In the genomic region with DNA sequence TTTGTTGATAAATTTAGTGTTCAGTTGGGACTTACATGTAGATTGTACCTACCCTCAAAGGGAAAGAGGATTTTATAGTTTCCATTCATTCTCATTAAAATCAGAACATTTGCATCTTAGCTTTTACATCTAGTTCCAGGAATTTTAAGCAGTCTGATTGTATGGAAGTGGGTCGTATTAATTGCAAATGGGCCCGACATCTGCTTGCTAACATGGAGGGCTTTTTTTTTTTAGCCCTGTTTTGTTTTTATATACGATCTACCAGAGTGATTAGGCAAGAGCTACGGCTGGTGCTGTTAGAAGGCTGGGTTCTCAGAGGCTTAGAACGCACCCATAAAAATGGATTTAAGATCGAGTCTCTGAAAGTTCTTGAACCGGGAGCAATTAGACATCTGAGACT, we compare ENCODE assay signal across 20 mouse cellular contexts.
"Had no signal": no experiment of that assay in that cellular context is flagged by ENCODE, and none has a peak within 500 bp of the region (broad histone marks: within the 10 kb centered on the region; RNA-seq: fewer than 3 reads in every experiment).

No protein-coding gene starts in this region.

- ATAC-seq: liver, postnatal 0 days; lung, postnatal 0 days; midbrain, embryonic 15.5 days had no signal

- H3K36me3 ChIP-seq: limb, embryonic 12.5 days; limb, embryonic 15.5 days; midbrain, embryonic 15.5 days; neural tube, embryonic 13.5 days; stomach, embryonic 15.5 days had no signal

- H3K9ac ChIP-seq: limb, embryonic 12.5 days; limb, embryonic 15.5 days; liver, embryonic 14.5 days; liver, postnatal 0 days; lung, embryonic 14.5 days; midbrain, embryonic 15.5 days; neural tube, embryonic 13.5 days; stomach, embryonic 15.5 days had no signal

- H3K4me2 ChIP-seq: limb, embryonic 12.5 days; limb, embryonic 15.5 days; liver, embryonic 11.5 days; lung, embryonic 14.5 days; midbrain, embryonic 15.5 days; neural tube, embryonic 13.5 days; stomach, embryonic 15.5 days had no signal

- H3K27me3 ChIP-seq: limb, embryonic 12.5 days; limb, embryonic 15.5 days; midbrain, embryonic 15.5 days; neural tube, embryonic 13.5 days; stomach, embryonic 15.5 days had no signal

- DNase-seq: kidney, adult 2 months; kidney, postnatal 25 days; left cerebral cortex, postnatal 4 days; liver, postnatal 0 days; lung, embryonic 14.5 days; retina, postnatal 1 day; right cerebral cortex, postnatal 25 days; spleen, adult 18-20 months; thymus, postnatal 25 days had no signal

- H3K9me3 ChIP-seq: limb, embryonic 12.5 days; limb, embryonic 15.5 days; midbrain, embryonic 15.5 days; neural tube, embryonic 13.5 days; stomach, embryonic 15.5 days had no signal

- H3K27ac ChIP-seq: kidney, postnatal 0 days; limb, embryonic 12.5 days; limb, embryonic 15.5 days; liver, embryonic 14.5 days; macrophage; neural tube, embryonic 13.5 days; stomach, embryonic 15.5 days had no signal

- H3K4me3 ChIP-seq: limb, embryonic 12.5 days; limb, embryonic 15.5 days; midbrain, embryonic 15.5 days; myocyte; neural tube, embryonic 13.5 days; stomach, embryonic 15.5 days had no signal
